Mouse (Mus musculus): ENCODE data around the gene Rpl27.
"Not testable (repeated sequence)": the region's sequence is repeated elsewhere in the genome, so short reads cannot be mapped to it uniquely, and the experiment has no call there.

Rpl27 gene

GRCm38 (mm10) chr11:101447786-101448185 lies 5.7 kb downstream of the Rpl27 start:
- in situ Hi-C loops (cut with MseI, MboI): no loop called here

GRCm38 (mm10) chr11:101448274-101448746 lies 6.2 kb downstream of the Rpl27 start, which contains the start of gene Ifi35:
Gene Ifi35 (plus strand): TSS chr11:101448407.
- in situ Hi-C loops (cut with MseI, MboI): no loop called here

GRCm38 (mm10) chr11:101448899-101449298 lies 6.8 kb downstream of the Rpl27 start:
- in situ Hi-C loops (cut with MseI, MboI): no loop called here

- in situ Hi-C loops (cut with MseI, MboI): not testable (repeated sequence)
Measured at GRCm38 (mm10) chr11:101449596-101449995, 7.5 kb downstream of the Rpl27 start.

GRCm38 (mm10) chr11:101450394-101450793 lies 8.3 kb downstream of the Rpl27 start:
- in situ Hi-C loops (cut with MseI, MboI): no loop called here

- in situ Hi-C loops (cut with MseI, MboI): no loop called here
Measured at GRCm38 (mm10) chr11:101451536-101451935, 9.4 kb downstream of the Rpl27 start.

GRCm38 (mm10) chr11:101452093-101452774 lies 10.1 kb downstream of the Rpl27 start:
- in situ Hi-C loops (cut with MseI, MboI): no loop called here

- in situ Hi-C loops (cut with MseI, MboI): no loop called here
Measured at GRCm38 (mm10) chr11:101454702-101455101, 12.6 kb downstream of the Rpl27 start.

- in situ Hi-C loops (cut with MseI, MboI): no loop called here
Measured at GRCm38 (mm10) chr11:101455627-101456026, 13.5 kb downstream of the Rpl27 start.

- in situ Hi-C loops (cut with MseI, MboI): no loop called here
Measured at GRCm38 (mm10) chr11:101457631-101458030, 15.5 kb downstream of the Rpl27 start.

- in situ Hi-C loops (cut with MseI, MboI): no loop called here
Measured at GRCm38 (mm10) chr11:101458217-101458616, 16.1 kb downstream of the Rpl27 start.

GRCm38 (mm10) chr11:101459716-101460115 lies 17.6 kb downstream of the Rpl27 start:
- in situ Hi-C loops (cut with MseI, MboI): no loop called here

- in situ Hi-C loops (cut with MseI, MboI): no loop called here
Measured at GRCm38 (mm10) chr11:101460321-101460720, 18.2 kb downstream of the Rpl27 start.

- in situ Hi-C loops (cut with MseI, MboI): no loop called here
Measured at GRCm38 (mm10) chr11:101462141-101462540, 20.0 kb downstream of the Rpl27 start.

GRCm38 (mm10) chr11:101462583-101463440 lies 20.7 kb downstream of the Rpl27 start:
- in situ Hi-C loops (cut with MseI, MboI): no loop called here

- in situ Hi-C loops (cut with MseI, MboI): no loop called here
Measured at GRCm38 (mm10) chr11:101464211-101465100, 22.4 kb downstream of the Rpl27 start, which contains the start of gene Rnd2. Gene Rnd2 (plus strand): TSS chr11:101464999.

- in situ Hi-C loops (cut with MseI, MboI): no loop called here
Measured at GRCm38 (mm10) chr11:101465101-101465868, 23.2 kb downstream of the Rpl27 start.

GRCm38 (mm10) chr11:101465869-101466551 lies 23.9 kb downstream of the Rpl27 start, which contains the start of gene Vat1:
Gene Vat1 (minus strand): TSS chr11:101466230.
- in situ Hi-C loops (cut with MseI, MboI): no loop called here

GRCm38 (mm10) chr11:101466552-101466950 lies 24.5 kb downstream of the Rpl27 start:
- in situ Hi-C loops (cut with MseI, MboI): not testable (repeated sequence)

Measured in mouse trophoblast stem cell (cell line).